Mouse (Mus musculus) spleen, adult 2 months (tissue): ENCODE measurements around the gene Cnga1.
"Not testable (repeated sequence)": the region's sequence is repeated elsewhere in the genome, so short reads cannot be mapped to it uniquely, and the experiment has no call there.

Experiments used
- CTCF ChIP-seq: fragments of 200-500 bp; IDR thresholded peaks from 2 replicates; pipeline ENCODE4 v1.5.1; 2011; ENCODE audit warnings: mild to moderate bottlenecking, inconsistent platforms; ENCODE audit not compliant: insufficient read depth, insufficient read length, insufficient replicate concordance; ENCODE audit errors: extremely low read depth
- POLR2A ChIP-seq: fragments of 200-500 bp; IDR thresholded peaks from 2 replicates; pipeline ENCODE4 v1.6.1; 2011; ENCODE audit warnings: low read depth, low read length, inconsistent platforms

GRCm38 (mm10) chr5:72579599-72579998, 64.5 kb downstream of the Cnga1 start:
- not testable (repeated sequence) for TF ChIP-seq CTCF, POLR2A
